Mouse (Mus musculus) neural tube, embryonic 11.5 days (tissue): Measurements from ENCODE around the gene Rapgef5. TPM values are rescaled to one million over a fixed set of nuclear protein-coding genes. Genes with fewer than 3 reads are reported as not detected.

Experiments used
- ATAC-seq: fragments of 200-750 bp; cut with Nextera tagmentation; 2 replicates; pipeline ENCODE4 v1.8.0; 2017; ENCODE audit warnings: moderate number of reproducible peaks, mild to moderate bottlenecking, moderate TSS enrichment, moderate library complexity; ENCODE audit not compliant: insufficient read depth, low FRiP score, low TSS enrichment
- DNase-seq: peaks from one replicate; pipeline ENCODE4 v3.0.0-alpha.2; 2015; ENCODE audit warnings: low spot score
- H3K27ac ChIP-seq: fragments of 300-500 bp; sonication (generic); 2 replicates; pipeline ENCODE4 v1.5.1; 2014; ENCODE audit warnings: low read depth, mild to moderate bottlenecking, low read length
- H3K27me3 ChIP-seq: fragments of 300-500 bp; sonication (generic); 2 replicates; pipeline ENCODE4 v1.6.1; 2014; ENCODE audit warnings: mild to moderate bottlenecking, low read length, mixed read lengths; ENCODE audit not compliant: control insufficient read depth, insufficient read depth
- H3K36me3 ChIP-seq: fragments of 300-500 bp; sonication (generic); 2 replicates; pipeline ENCODE4 v1.6.1; 2014; ENCODE audit warnings: mild to moderate bottlenecking, low read length, moderate library complexity, mixed read lengths; ENCODE audit not compliant: control insufficient read depth, insufficient read depth
- H3K4me1 ChIP-seq: fragments of 300-500 bp; sonication (generic); 2 replicates; pipeline ENCODE4 v1.6.1; 2014; ENCODE audit warnings: low read length, mixed read lengths; ENCODE audit not compliant: control insufficient read depth, insufficient read depth
- H3K4me2 ChIP-seq: fragments of 300-500 bp; sonication (generic); 2 replicates; pipeline ENCODE4 v1.6.1; 2014; ENCODE audit warnings: low read depth, mild to moderate bottlenecking, moderate library complexity
- H3K4me3 ChIP-seq: fragments of 300-500 bp; sonication (generic); 2 replicates; pipeline ENCODE4 v1.5.1; 2014; ENCODE audit warnings: low read depth, low read length
- H3K9ac ChIP-seq: fragments of 300-500 bp; sonication (generic); 2 replicates; pipeline ENCODE4 v1.6.1; 2014; ENCODE audit warnings: mild to moderate bottlenecking, low read length
- H3K9me3 ChIP-seq: fragments of 300-500 bp; sonication (generic); 2 replicates; pipeline ENCODE4 v1.6.1; 2016; ENCODE audit warnings: low read length; ENCODE audit not compliant: control insufficient read depth
- WGBS: fragments of 180-500 bp; shearing (Covaris S2); extraction: QIAGEN DNeasy Blood & Tissue Kit; methylation state at CpG from one replicate; pipeline ENCODE4 v1.1.7; 2014; 5-methylcytosine and 5-hydroxymethylcytosine counted together
- polyA plus RNA-seq: library from polyadenylated mRNA; unstranded; fragments of >200 nt; fragmentation: Nextera tagmentation; extraction: Ambion mirVana; gene quantifications from 2 replicates; pipeline ENCODE4 v1.2.1, GENCODE M21; 2014

Rapgef5 gene
- polyA plus RNA-seq, 1 experiment from 2014 or later, result 16.6 TPM

DNA sequence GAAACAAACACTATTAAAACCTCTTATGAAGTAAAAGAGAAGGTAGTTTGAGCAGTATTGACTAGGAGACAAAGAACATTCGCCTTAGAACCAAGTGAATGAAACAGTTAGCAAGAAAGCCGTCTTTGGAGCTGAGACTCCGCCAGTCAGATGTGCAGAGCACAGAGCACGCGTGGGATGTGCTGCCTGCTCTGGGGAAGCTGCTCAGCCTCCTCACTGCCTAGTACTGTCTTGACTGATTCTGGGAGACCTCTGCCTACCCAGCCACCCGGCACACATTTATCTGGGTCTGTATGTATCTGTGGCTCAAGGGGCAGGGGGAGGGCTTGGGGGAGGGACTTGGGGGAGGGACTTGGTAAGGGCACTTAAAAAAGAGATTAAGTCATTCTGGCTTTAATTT, 120.7 kb downstream of the Rapgef5 start:
- Histone ChIP-seq H3K36me3 (no peaks in the 10 kb centered on the region), H3K27ac (no peak overlapping the region), H3K27me3 (no peaks in the 10 kb centered on the region), H3K9ac (no peak overlapping the region), H3K4me2 (no peak overlapping the region), H3K9me3 (no peaks in the 10 kb centered on the region), H3K4me3 (no peak overlapping the region), H3K4me1 (no peaks in the 10 kb centered on the region)
- WGBS, result 82% methylated on average over 6 of the region's 6 CpGs
- ATAC-seq (no peak), DNase-seq (no peak)

DNA sequence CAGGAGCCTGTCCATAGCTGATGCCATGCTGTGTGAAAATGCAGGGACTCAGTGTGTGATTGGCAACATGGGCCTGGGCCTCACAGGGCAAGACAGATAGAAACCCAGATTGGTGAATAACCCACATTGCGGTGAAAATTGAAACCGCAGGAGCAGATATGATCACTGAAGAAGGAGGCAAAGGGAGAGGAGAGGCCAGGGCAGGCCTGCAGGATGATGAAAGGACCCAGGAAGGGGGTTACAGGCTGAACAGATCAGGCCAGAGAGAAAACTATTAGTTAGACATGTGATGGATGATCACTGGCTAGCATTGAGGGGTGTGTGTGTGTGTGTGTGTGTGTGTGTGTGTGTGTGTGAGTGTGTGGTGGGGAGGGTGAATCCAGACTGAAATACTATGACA, 122.6 kb downstream of the Rapgef5 start:
- no peaks in the 10 kb centered on the region for H3K4me1 ChIP-seq
- DNase-seq (no peak), ATAC-seq (no peak)
- H3K27ac ChIP-seq, result no peak overlapping the region
- H3K36me3 ChIP-seq, result no peaks in the 10 kb centered on the region
- H3K4me3 ChIP-seq, result no peak overlapping the region
- H3K4me2 ChIP-seq, result no peak overlapping the region
- no peaks in the 10 kb centered on the region for H3K9me3 ChIP-seq
- WGBS, result 57% methylated on average over 2 of the region's 2 CpGs
- no peak overlapping the region for H3K9ac ChIP-seq
- H3K27me3 ChIP-seq, result no peaks in the 10 kb centered on the region

- H3K27me3 ChIP-seq, result no peaks in the 10 kb centered on the region
- no peaks in the 10 kb centered on the region for H3K9me3 ChIP-seq
- WGBS, result 64% methylated on average over 6 of the region's 6 CpGs
- H3K4me3 ChIP-seq, result no peak overlapping the region
- no peak for ATAC-seq
- no peak overlapping the region for H3K9ac ChIP-seq
- DNase-seq, result no peak
- no peaks in the 10 kb centered on the region for H3K36me3 ChIP-seq
- H3K4me2 ChIP-seq, result no peak overlapping the region
- H3K4me1 ChIP-seq, result no peaks in the 10 kb centered on the region
- H3K27ac ChIP-seq, result no peak overlapping the region
These were observed 123.3 kb downstream of the Rapgef5 start for GRCm38 (mm10) chr12:117639356-117640121.

- no peak overlapping the region for H3K4me2 ChIP-seq
- H3K4me1 ChIP-seq, result no peaks in the 10 kb centered on the region
- no peak for DNase-seq
- H3K36me3 ChIP-seq, result no peaks in the 10 kb centered on the region
- H3K27ac ChIP-seq, result no peak overlapping the region
- H3K9me3 ChIP-seq, result no peaks in the 10 kb centered on the region
- 81% methylated on average over 2 of the region's 2 CpGs for WGBS
- H3K4me3 ChIP-seq, result no peak overlapping the region
- no peaks in the 10 kb centered on the region for H3K27me3 ChIP-seq
- ATAC-seq, result no peak
- H3K9ac ChIP-seq, result no peak overlapping the region
These were observed 126.2 kb downstream of the Rapgef5 start for GRCm38 (mm10) chr12:117642512-117642911.

DNA sequence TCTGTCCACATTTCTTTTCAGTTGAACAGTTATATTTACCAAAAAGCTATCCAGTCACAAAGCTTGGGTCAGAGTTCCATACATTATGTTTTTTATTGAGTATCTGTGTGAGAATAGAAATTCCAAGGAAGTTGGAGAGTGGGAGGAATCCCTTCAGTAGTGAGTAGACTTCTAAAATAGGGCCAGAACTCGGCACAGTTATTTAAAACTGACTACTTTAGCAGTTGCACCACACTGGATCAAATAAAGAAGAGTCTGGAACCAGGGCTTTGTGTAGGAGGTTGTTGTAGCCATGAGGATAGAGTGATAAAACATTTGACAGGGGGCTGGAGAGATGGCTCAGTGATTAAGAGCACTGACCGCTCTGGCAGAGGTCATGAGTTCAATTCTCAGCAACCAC, 129.5 kb downstream of the Rapgef5 start:
- Histone ChIP-seq H3K36me3 (no peaks in the 10 kb centered on the region), H3K9me3 (no peaks in the 10 kb centered on the region), H3K4me2 (no peak overlapping the region), H3K27ac (no peak overlapping the region), H3K27me3 (no peaks in the 10 kb centered on the region), H3K4me3 (no peak overlapping the region), H3K4me1 (no peaks in the 10 kb centered on the region), H3K9ac (no peak overlapping the region)
- DNase-seq (no peak), ATAC-seq (no peak)
- WGBS, result 83% methylated on average over 2 of the region's 2 CpGs

DNA sequence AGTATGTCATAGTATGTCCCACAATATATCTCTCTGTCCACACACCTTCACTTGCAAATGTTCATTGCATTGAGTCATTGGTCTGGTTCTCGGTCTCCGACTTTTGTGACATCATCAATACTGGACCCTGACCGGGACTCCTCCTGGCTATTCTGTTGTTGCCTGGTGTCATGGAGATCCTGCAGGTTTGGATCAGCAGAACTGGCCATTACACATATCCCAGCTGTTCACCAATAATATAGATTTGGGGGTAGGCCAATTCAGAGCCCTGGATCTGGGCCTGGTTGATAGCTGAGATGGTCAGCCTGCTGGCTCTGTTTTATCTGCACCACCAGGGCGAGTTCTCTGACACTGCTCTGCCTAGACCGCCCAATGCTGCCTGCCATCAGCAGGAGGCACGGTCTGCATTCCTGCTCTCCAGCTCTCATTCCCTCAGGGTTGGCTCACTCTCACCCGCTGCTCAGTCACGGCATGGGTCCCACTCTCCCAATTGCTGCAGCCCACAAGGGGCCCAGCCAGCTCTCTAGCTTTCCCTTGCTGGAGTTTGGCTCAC, 137.7 kb downstream of the Rapgef5 start:
- Histone ChIP-seq H3K9ac (no peak overlapping the region), H3K36me3 (no peaks in the 10 kb centered on the region), H3K4me3 (no peak overlapping the region), H3K9me3 (no peaks in the 10 kb centered on the region), H3K4me1 (no peaks in the 10 kb centered on the region), H3K27ac (no peak overlapping the region), H3K27me3 (no peaks in the 10 kb centered on the region), H3K4me2 (no peak overlapping the region)
- 85% methylated on average over 8 of the region's 8 CpGs for WGBS
- ATAC-seq, result no peak
- DNase-seq, result no peak

DNA sequence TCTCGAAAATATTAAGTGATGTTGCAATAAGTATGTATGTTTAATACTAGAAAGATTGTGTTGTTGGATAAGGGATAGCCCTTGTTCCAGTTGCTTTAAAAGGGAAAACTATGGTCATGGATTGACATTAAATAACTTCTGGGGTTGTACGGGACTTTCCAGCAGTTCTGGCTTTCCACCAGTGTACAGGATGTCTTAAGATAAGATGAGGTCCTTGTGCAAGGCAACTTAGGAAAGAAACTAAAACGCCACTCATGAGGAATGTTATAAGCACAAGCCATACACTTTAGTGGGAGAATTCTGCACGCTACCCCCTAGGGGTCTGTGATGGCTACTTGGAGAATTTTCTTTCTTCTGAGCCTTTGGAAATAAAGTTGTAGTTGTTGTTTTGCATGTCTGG, 140.7 kb downstream of the Rapgef5 start:
- Histone ChIP-seq H3K36me3 (no peaks in the 10 kb centered on the region), H3K4me3 (no peak overlapping the region), H3K27me3 (no peaks in the 10 kb centered on the region), H3K4me1 (no peaks in the 10 kb centered on the region), H3K27ac (no peak overlapping the region), H3K9ac (no peak overlapping the region), H3K4me2 (no peak overlapping the region), H3K9me3 (no peaks in the 10 kb centered on the region)
- 88% methylated on average over 4 of the region's 4 CpGs for WGBS
- no peak for ATAC-seq
- DNase-seq, result no peak

- no peaks in the 10 kb centered on the region for H3K27me3 ChIP-seq
- ATAC-seq (no peak), DNase-seq (no peak)
- no peak overlapping the region for H3K27ac ChIP-seq
- no peak overlapping the region for H3K4me2 ChIP-seq
- H3K9ac ChIP-seq, result no peak overlapping the region
- H3K4me1 ChIP-seq, result no peaks in the 10 kb centered on the region
- H3K4me3 ChIP-seq, result no peak overlapping the region
- 84% methylated on average over 5 of the region's 5 CpGs for WGBS
- H3K9me3 ChIP-seq, result no peaks in the 10 kb centered on the region
- H3K36me3 ChIP-seq, result no peaks in the 10 kb centered on the region
These were observed 141.5 kb downstream of the Rapgef5 start for GRCm38 (mm10) chr12:117657766-117658165.

- 37% methylated on average over 6 of the region's 6 CpGs for WGBS
- H3K27me3 ChIP-seq, result no peaks in the 10 kb centered on the region
- DNase-seq, result no peak
These were observed 142.5 kb downstream of the Rapgef5 start for GRCm38 (mm10) chr12:117658821-117659220.

More at GRCm38 (mm10) chr12:117658821-117659220, 142.5 kb downstream of the Rapgef5 start:
- Histone ChIP-seq H3K4me1 (no peaks in the 10 kb centered on the region), H3K9ac (no peak overlapping the region), H3K27ac (no peak overlapping the region), H3K4me2 (no peak overlapping the region), H3K36me3 (no peaks in the 10 kb centered on the region), H3K4me3 (no peak overlapping the region), H3K9me3 (no peaks in the 10 kb centered on the region)
- ATAC-seq, result no peak
